Mouse (Mus musculus) bone marrow, adult 2 months (tissue): ENCODE results near the gene Galnt6. TPM values are rescaled to one million over a fixed set of nuclear protein-coding genes. Genes with fewer than 3 reads are reported as not detected.

Source experiments
- H3K27ac ChIP-seq: fragments of 200-500 bp; 2 replicates; pipeline ENCODE4 v1.5.1; 2012; ENCODE audit warnings: low read depth, mild to moderate bottlenecking, control low read depth, inconsistent platforms, low read length; ENCODE audit not compliant: control insufficient read depth, poor library complexity, insufficient read depth
- H3K4me1 ChIP-seq: fragments of 200-500 bp; 2 replicates; pipeline ENCODE4 v1.6.1; 2011; ENCODE audit warnings: low read length; ENCODE audit not compliant: control insufficient read depth, insufficient read depth
- H3K4me3 ChIP-seq: fragments of 200-500 bp; replicated peaks from 2 replicates; pipeline ENCODE3; 2011; ENCODE audit warnings: mild to moderate bottlenecking, low read depth, low read length, control low read depth; ENCODE audit not compliant: control insufficient read depth
- CTCF ChIP-seq: fragments of 200-500 bp; IDR thresholded peaks from 2 replicates; pipeline ENCODE4 v1.5.1; 2011; ENCODE audit warnings: low read length, control low read depth; ENCODE audit not compliant: control insufficient read depth, insufficient read depth
- POLR2A ChIP-seq: fragments of 200-500 bp; IDR thresholded peaks from 2 replicates; pipeline ENCODE4 v1.6.1; 2011; ENCODE audit warnings: low read depth, mild to moderate bottlenecking, control low read depth, low read length, borderline replicate concordance; ENCODE audit not compliant: control insufficient read depth
- whole genome bisulfite sequencing: fragments of 180-500 bp; shearing (Covaris S2); methylation state at CpG from one replicate; pipeline ENCODE4 v1.1.7; 2018; 5-methylcytosine and 5-hydroxymethylcytosine counted together
- polyA plus RNA-seq: library from polyadenylated mRNA; stranded (reverse); fragments of >200 nt; gene quantifications from 2 replicates; pipeline ENCODE4 v1.2.4, GENCODE M21; 2011; ENCODE audit warnings: low replicate concordance; ENCODE audit not compliant: missing spikeins, insufficient read depth, insufficient read length

Gene Galnt6
- polyA plus RNA-seq, 1 experiment, result 11.8 TPM

GRCm38 (mm10) chr15:100708433-100709078 is 20.6 kb downstream of the Galnt6 start:
- WGBS, result 62% methylated on average over 8 of the region's 8 CpGs
- H3K4me1 ChIP-seq, result peaks cover 9% of the 10 kb centered on the region
- H3K4me3 ChIP-seq, result no peak overlapping the region
- TF ChIP-seq CTCF (no peak), POLR2A (no peak)
- no peak overlapping the region for H3K27ac ChIP-seq

- no peak for TF ChIP-seq POLR2A
- TF ChIP-seq CTCF, result no peak
- Histone ChIP-seq H3K4me3 (no peak overlapping the region), H3K4me1 (peaks cover 9% of the 10 kb centered on the region), H3K27ac (peak overlapping the region; percentile 44)
- WGBS, result 16% methylated on average over 8 of the region's 8 CpGs
Measured at GRCm38 (mm10) chr15:100706226-100706625, 22.9 kb downstream of the Galnt6 start.

- Histone ChIP-seq H3K4me1 (peaks cover 9% of the 10 kb centered on the region), H3K4me3 (no peak overlapping the region), H3K27ac (peak overlapping the region; percentile 44; the same call in 1 of the 2 replicates)
- 86% methylated on average over 1 of the region's 1 CpGs for WGBS
- no peak for TF ChIP-seq POLR2A
- no peak for TF ChIP-seq CTCF
Measured at GRCm38 (mm10) chr15:100705376-100705775, 23.8 kb downstream of the Galnt6 start.

GRCm38 (mm10) chr15:100703913-100704312 is 25.3 kb downstream of the Galnt6 start:
- H3K4me3 ChIP-seq, result no peak overlapping the region
- no peak for TF ChIP-seq POLR2A
- no peak for TF ChIP-seq CTCF
- no peak overlapping the region for H3K27ac ChIP-seq
- H3K4me1 ChIP-seq, result peaks cover 9% of the 10 kb centered on the region
- 87% methylated on average over 17 of the region's 17 CpGs for WGBS

- WGBS, result 65% methylated on average over 6 of the region's 6 CpGs
- no peak for TF ChIP-seq CTCF
- TF ChIP-seq POLR2A, result no peak
- Histone ChIP-seq H3K4me3 (no peak overlapping the region), H3K4me1 (peaks cover 4% of the 10 kb centered on the region; the same call in 1 of the 2 replicates), H3K27ac (no peak overlapping the region)
Measured at GRCm38 (mm10) chr15:100701856-100702255, 27.3 kb downstream of the Galnt6 start.

- no peak for TF ChIP-seq POLR2A
- no peak for TF ChIP-seq CTCF
- 73% methylated on average over 10 of the region's 10 CpGs for WGBS
- H3K27ac ChIP-seq, result no peak overlapping the region
- no peak overlapping the region for H3K4me3 ChIP-seq
- peaks cover 1% of the 10 kb centered on the region; the same call in 1 of the 2 replicates for H3K4me1 ChIP-seq
Measured at GRCm38 (mm10) chr15:100701108-100701507, 28.1 kb downstream of the Galnt6 start.

GRCm38 (mm10) chr15:100700424-100700823 is 28.8 kb downstream of the Galnt6 start:
- Histone ChIP-seq H3K27ac (no peak overlapping the region), H3K4me1 (no peaks in the 10 kb centered on the region), H3K4me3 (no peak overlapping the region)
- WGBS, result 67% methylated on average over 5 of the region's 5 CpGs
- TF ChIP-seq CTCF (no peak), POLR2A (no peak)

- 46% methylated on average over 6 of the region's 6 CpGs for WGBS
- no peak for TF ChIP-seq POLR2A
- no peak for TF ChIP-seq CTCF
- Histone ChIP-seq H3K4me1 (no peaks in the 10 kb centered on the region), H3K4me3 (no peak overlapping the region), H3K27ac (no peak overlapping the region)
Measured at GRCm38 (mm10) chr15:100699386-100699785, 29.8 kb downstream of the Galnt6 start.
